Mouse (Mus musculus): ENCODE measurements around the gene Olfr1349.

- TF ChIP-seq CTCF (IDR thresholded peaks at IDR 0.05; ENCODE audit: low read depth) (peak; percentile 76), EP300 (IDR thresholded peaks at IDR 0.05; ENCODE audit: low read depth) (no peak)
Measured at GRCm38 (mm10) chr7:6526141-6526540, 3.4 kb upstream of the Olfr1349 start.

All from liver, embryonic 14.5 days (tissue).